Mouse (Mus musculus) ES-Bruce4 (cell line): Measurements from ENCODE around the gene Hnrnph3. TPM values are rescaled to one million over a fixed set of nuclear protein-coding genes. Genes with fewer than 3 reads are reported as not detected.

ENCODE experiments used
- H3K27ac ChIP-seq: 2 replicates; pipeline ENCODE4 v1.5.1; 2012; ENCODE audit warnings: low read length, inconsistent platforms; ENCODE audit not compliant: insufficient read depth
- H3K27me3 ChIP-seq: 2 replicates; pipeline ENCODE4 v1.6.1; 2012; ENCODE audit warnings: mild to moderate bottlenecking, low read length, inconsistent platforms; ENCODE audit not compliant: control insufficient read depth, poor library complexity, insufficient read depth, severe bottlenecking
- H3K36me3 ChIP-seq: 2 replicates; pipeline ENCODE4 v1.6.1; 2012; ENCODE audit warnings: inconsistent platforms, mild to moderate bottlenecking, low read length, moderate library complexity; ENCODE audit not compliant: control insufficient read depth, poor library complexity, insufficient read depth, severe bottlenecking
- H3K4me1 ChIP-seq: one replicate; pipeline ENCODE4 v1.8.1; 2011; ENCODE audit warnings: low read length; ENCODE audit not compliant: control insufficient read depth, insufficient read depth
- H3K4me3 ChIP-seq: 2 replicates; pipeline ENCODE4 v1.5.1; 2011; ENCODE audit warnings: low read depth, mild to moderate bottlenecking, low read length
- H3K9ac ChIP-seq: 2 replicates; pipeline ENCODE4 v1.6.1; 2012; ENCODE audit warnings: low read depth, mild to moderate bottlenecking, inconsistent platforms; ENCODE audit not compliant: poor library complexity, severe bottlenecking
- H3K9me3 ChIP-seq: replicated peaks from 2 replicates; pipeline ENCODE4 v1.6.1; 2012; ENCODE audit warnings: mild to moderate bottlenecking, low read length, inconsistent platforms; ENCODE audit not compliant: control insufficient read depth, poor library complexity, insufficient read depth, severe bottlenecking
- CTCF ChIP-seq: IDR thresholded peaks from one replicate; pipeline ENCODE4 v1.8.1; 2011; ENCODE audit warnings: low read depth, low read length
- EP300 ChIP-seq: IDR thresholded peaks from 2 replicates; pipeline ENCODE4 v1.6.1; 2011; ENCODE audit warnings: low read depth, low read length; ENCODE audit not compliant: insufficient read depth
- POLR2A ChIP-seq: IDR thresholded peaks from one replicate; pipeline ENCODE4 v1.8.1; 2011; ENCODE audit warnings: low read length; ENCODE audit not compliant: insufficient read depth
- polyA plus RNA-seq: library from polyadenylated mRNA; stranded (reverse); fragments of >200 nt; gene quantifications from 2 replicates; pipeline ENCODE4 v1.2.4, GENCODE M21; 2011; ENCODE audit warnings: low read depth; ENCODE audit not compliant: missing spikeins, insufficient read depth, insufficient read length

Gene Hnrnph3
- polyA plus RNA-seq, 1 experiment = 135 TPM

DNA sequence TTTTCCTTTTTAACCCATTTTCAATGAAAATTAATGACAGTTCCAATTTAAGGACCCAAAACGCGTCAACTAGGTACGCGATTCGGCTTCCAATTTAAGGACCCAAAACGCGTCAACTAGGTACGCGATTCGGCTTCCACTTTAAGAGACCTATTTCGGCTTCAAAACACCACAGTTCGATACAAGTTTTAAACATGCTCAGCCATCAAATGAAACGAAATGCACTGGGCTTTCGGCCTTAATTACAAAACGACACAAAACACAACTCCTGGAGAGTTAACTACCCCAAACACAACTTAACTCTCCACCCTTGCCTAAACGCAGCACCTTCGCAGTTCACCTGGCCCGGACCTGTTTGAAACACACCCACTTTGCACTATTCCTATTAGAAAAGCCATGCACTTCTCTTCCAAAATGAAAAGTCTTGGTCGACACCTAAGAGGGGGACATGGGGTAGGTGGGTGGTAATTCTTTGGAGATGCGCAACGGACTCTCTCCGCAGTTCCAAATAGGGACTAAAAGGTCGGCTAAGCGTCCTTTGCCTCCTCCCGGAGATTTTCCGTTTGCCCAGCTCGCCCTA lies 1.4 kb downstream of the Hnrnph3 start:
- Histone ChIP-seq H3K9ac (peak overlapping the region; percentile 99), H3K27me3 (no peaks in the 10 kb centered on the region), H3K36me3 (peaks cover 9% of the 10 kb centered on the region), H3K4me3 (peak overlapping the region; percentile 83), H3K9me3 (no peaks in the 10 kb centered on the region), H3K4me1 (peaks cover 2% of the 10 kb centered on the region), H3K27ac (no peak overlapping the region)
- TF ChIP-seq EP300 = no peak
- no peak for TF ChIP-seq POLR2A
- TF ChIP-seq CTCF = no peak

- Histone ChIP-seq H3K27ac (no peak overlapping the region), H3K9ac (peak overlapping the region; percentile 99), H3K9me3 (no peaks in the 10 kb centered on the region), H3K4me3 (no peak overlapping the region), H3K36me3 (peaks cover 18% of the 10 kb centered on the region), H3K27me3 (no peaks in the 10 kb centered on the region), H3K4me1 (peaks cover 2% of the 10 kb centered on the region)
- TF ChIP-seq EP300 (no peak), POLR2A (no peak)
Observed at GRCm38 (mm10) chr10:63021702-63022101, 2.3 kb downstream of the Hnrnph3 start.

- no peaks in the 10 kb centered on the region for H3K4me1 ChIP-seq
- no peaks in the 10 kb centered on the region for H3K9me3 ChIP-seq
- no peak overlapping the region for H3K27ac ChIP-seq
- TF ChIP-seq CTCF (no peak), EP300 (no peak), POLR2A (no peak)
- H3K27me3 ChIP-seq = no peaks in the 10 kb centered on the region
- H3K4me3 ChIP-seq = no peak overlapping the region
- peaks cover 38% of the 10 kb centered on the region for H3K36me3 ChIP-seq
- no peak overlapping the region for H3K9ac ChIP-seq
Observed at GRCm38 (mm10) chr10:63019304-63019703, 4.7 kb downstream of the Hnrnph3 start.

- H3K36me3 ChIP-seq = peaks cover 67% of the 10 kb centered on the region
- no peaks in the 10 kb centered on the region for H3K9me3 ChIP-seq
- no peak overlapping the region for H3K9ac ChIP-seq
- TF ChIP-seq EP300 = no peak
- no peak for TF ChIP-seq POLR2A
- no peak for TF ChIP-seq CTCF
- no peak overlapping the region for H3K27ac ChIP-seq
- no peaks in the 10 kb centered on the region for H3K4me1 ChIP-seq
- no peaks in the 10 kb centered on the region for H3K27me3 ChIP-seq
- H3K4me3 ChIP-seq = no peak overlapping the region
Observed at GRCm38 (mm10) chr10:63014168-63014567, 9.8 kb downstream of the Hnrnph3 start.

DNA sequence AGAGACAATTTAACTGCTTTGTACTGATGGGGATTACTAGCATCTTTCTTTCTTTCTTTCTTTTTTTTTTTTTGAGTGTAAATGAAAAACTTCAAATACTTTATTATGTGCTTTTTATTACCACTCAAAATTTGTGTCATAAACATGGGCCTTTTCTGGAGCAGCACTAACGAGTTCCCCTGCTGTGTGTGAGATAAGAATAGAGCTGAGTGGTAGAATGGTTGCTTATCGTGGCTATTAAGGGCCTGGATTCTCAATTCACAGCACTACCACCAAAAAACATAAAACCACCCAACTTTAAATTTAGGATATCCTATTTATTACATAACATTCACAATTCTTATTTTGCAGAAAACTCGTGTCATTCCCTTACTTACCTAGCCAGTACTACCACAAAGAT lies 10.5 kb downstream of the Hnrnph3 start:
- H3K36me3 ChIP-seq = peaks cover 70% of the 10 kb centered on the region
- H3K4me3 ChIP-seq = no peak overlapping the region
- TF ChIP-seq EP300 (no peak), CTCF (no peak)
- no peaks in the 10 kb centered on the region for H3K9me3 ChIP-seq
- H3K9ac ChIP-seq = no peak overlapping the region
- H3K4me1 ChIP-seq = no peaks in the 10 kb centered on the region
- H3K27ac ChIP-seq = no peak overlapping the region
- H3K27me3 ChIP-seq = no peaks in the 10 kb centered on the region

DNA sequence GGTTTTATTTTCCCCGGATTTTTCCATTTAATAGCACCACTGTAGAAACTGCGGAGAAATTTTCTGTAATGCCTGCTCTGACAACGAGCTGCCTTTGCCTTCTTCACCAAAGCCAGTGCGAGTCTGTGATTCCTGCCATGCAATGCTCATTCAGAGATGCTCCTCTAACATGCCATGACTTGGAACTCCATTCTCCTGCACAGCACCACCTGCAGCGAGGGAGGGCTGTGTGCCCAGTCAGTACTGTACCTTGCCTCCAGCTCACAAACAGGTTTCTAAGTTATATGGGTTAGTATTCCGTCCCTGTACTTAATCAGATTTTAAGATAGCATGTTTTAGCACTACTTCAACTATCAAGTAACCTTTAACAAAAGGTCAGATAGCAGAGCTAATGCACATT lies 12.5 kb downstream of the Hnrnph3 start:
- no peaks in the 10 kb centered on the region for H3K4me1 ChIP-seq
- no peak overlapping the region for H3K9ac ChIP-seq
- no peak overlapping the region for H3K27ac ChIP-seq
- H3K4me3 ChIP-seq = no peak overlapping the region
- H3K9me3 ChIP-seq = no peaks in the 10 kb centered on the region
- TF ChIP-seq EP300 (no peak), CTCF (no peak), POLR2A (no peak)
- peaks cover 68% of the 10 kb centered on the region for H3K36me3 ChIP-seq
- no peaks in the 10 kb centered on the region for H3K27me3 ChIP-seq
